Mouse (Mus musculus) bone marrow macrophage, adult 2 months (primary cell): ENCODE results near the gene Slc51a. TPM values are rescaled to one million over a fixed set of nuclear protein-coding genes. Genes with fewer than 3 reads are reported as not detected.

Experiments used
- H3K27ac ChIP-seq: 2 replicates; pipeline ENCODE4 v1.5.1; 2012; ENCODE audit warnings: low read depth, low read length; ENCODE audit not compliant: insufficient read depth
- H3K4me1 ChIP-seq: 2 replicates; pipeline ENCODE4 v1.6.1; 2012; ENCODE audit warnings: low read length; ENCODE audit not compliant: control insufficient read depth, insufficient read depth
- H3K4me3 ChIP-seq: 2 replicates; pipeline ENCODE4 v1.5.1; 2012; ENCODE audit warnings: mild to moderate bottlenecking, low read length, moderate library complexity; ENCODE audit not compliant: insufficient read depth
- CTCF ChIP-seq: IDR thresholded peaks from 2 replicates; pipeline ENCODE4 v1.5.1; 2012; ENCODE audit warnings: low read depth, mild to moderate bottlenecking, low read length, moderate library complexity
- POLR2A ChIP-seq: IDR thresholded peaks from 2 replicates; pipeline ENCODE4 v1.6.1; 2012; ENCODE audit warnings: mild to moderate bottlenecking, low read depth, low read length, borderline replicate concordance
- polyA plus RNA-seq: library from polyadenylated mRNA; stranded (reverse); fragments of >200 nt; gene quantifications from 2 replicates; pipeline ENCODE4 v1.2.4, GENCODE M21; 2012; ENCODE audit not compliant: missing spikeins, insufficient read depth, insufficient read length

Slc51a gene
- polyA plus RNA-seq: not detected in 2 replicates

- H3K4me1 ChIP-seq: no peaks in the 10 kb centered on the region
- no peak within 1 kb of the TSS for H3K4me3 ChIP-seq
- H3K27ac ChIP-seq: no peak within 1 kb of the TSS
- TF ChIP-seq CTCF: no peak
- no peak for TF ChIP-seq POLR2A
Measured at GRCm38 (mm10) chr16:32487234-32488111, at the start of gene Slc51a. Slc51a (minus strand) TSS chr16:32487879.

DNA sequence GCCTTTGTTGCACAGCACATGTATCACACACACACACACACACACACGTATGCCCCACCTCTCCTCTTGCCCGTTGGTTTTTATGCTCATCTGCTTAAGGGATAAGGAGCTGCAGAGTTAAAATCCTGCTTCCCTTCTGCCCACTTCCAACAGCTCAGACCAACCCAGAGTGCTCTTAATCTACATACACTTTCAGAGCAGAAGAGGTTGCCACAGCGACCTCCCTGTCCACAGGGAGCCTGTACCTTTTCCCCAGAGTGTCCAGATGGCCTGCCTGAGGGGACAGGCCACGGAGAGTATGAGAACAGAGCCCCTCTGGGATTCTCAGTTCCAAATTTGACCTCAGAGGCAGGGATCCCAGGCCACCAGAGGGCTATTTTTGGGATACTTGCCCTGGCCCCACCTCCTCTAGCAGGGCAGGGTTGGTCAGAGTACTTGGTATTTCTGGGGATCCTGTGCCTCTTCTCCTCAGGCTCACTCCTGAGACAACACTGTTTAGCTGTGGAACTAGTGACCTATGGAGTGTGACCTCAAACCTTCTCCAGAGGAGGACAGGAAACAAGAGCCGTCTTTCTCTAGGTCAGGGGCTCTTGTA is 47.6 kb upstream of the Slc51a start:
- TF ChIP-seq CTCF: no peak
- no peak for TF ChIP-seq POLR2A
- no peak overlapping the region for H3K27ac ChIP-seq
- peaks cover 10% of the 10 kb centered on the region for H3K4me1 ChIP-seq
- no peak overlapping the region for H3K4me3 ChIP-seq

- H3K27ac ChIP-seq: no peak overlapping the region
- no peak overlapping the region for H3K4me3 ChIP-seq
- H3K4me1 ChIP-seq: peaks cover 10% of the 10 kb centered on the region
- no peak for TF ChIP-seq POLR2A
- TF ChIP-seq CTCF: no peak
Measured at GRCm38 (mm10) chr16:32532878-32533826, 45.5 kb upstream of the Slc51a start.

DNA sequence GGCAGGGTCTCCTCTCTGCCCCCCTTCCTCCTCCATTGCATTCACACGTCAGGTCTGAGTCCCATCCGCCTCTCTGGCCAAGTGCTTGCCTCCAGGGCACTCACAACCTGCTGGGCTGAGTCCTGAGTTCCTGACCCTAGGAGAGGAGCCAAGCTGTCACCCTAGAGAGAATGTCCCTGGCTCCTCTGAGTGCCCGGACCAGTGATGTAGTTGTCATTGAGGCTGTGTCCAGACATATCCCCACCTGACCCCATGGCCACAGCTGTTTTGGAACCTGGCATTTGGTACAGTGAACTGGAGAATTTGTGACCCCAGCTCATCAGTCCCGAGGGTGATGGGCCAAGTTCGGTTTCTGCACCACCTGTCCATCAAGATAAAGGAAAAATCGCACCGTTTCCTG is 39.2 kb upstream of the Slc51a start:
- TF ChIP-seq POLR2A (no peak), CTCF (no peak)
- Histone ChIP-seq H3K4me1 (peaks cover under 1% of the 10 kb centered on the region), H3K4me3 (no peak overlapping the region), H3K27ac (no peak overlapping the region)

DNA sequence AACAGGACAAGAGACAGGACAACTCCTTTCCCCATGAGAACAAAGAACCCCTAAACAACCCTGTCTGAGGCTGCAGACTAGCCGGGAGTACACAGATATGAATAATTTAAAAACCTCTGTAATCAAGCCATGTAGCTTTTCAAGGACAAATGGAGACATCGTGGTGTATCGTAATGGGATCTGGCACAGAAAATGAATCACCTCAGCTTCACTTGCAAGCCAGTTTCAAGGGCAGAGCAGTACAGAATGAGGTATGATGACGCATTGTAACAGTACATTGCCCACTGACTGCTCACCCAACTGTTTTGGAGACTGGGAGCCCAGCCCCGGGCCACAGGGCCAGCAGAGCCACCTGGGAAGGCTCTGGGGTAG is 36.6 kb upstream of the Slc51a start:
- Histone ChIP-seq H3K4me3 (no peak overlapping the region), H3K4me1 (peaks cover 10% of the 10 kb centered on the region), H3K27ac (no peak overlapping the region)
- TF ChIP-seq POLR2A: no peak
- no peak for TF ChIP-seq CTCF

DNA sequence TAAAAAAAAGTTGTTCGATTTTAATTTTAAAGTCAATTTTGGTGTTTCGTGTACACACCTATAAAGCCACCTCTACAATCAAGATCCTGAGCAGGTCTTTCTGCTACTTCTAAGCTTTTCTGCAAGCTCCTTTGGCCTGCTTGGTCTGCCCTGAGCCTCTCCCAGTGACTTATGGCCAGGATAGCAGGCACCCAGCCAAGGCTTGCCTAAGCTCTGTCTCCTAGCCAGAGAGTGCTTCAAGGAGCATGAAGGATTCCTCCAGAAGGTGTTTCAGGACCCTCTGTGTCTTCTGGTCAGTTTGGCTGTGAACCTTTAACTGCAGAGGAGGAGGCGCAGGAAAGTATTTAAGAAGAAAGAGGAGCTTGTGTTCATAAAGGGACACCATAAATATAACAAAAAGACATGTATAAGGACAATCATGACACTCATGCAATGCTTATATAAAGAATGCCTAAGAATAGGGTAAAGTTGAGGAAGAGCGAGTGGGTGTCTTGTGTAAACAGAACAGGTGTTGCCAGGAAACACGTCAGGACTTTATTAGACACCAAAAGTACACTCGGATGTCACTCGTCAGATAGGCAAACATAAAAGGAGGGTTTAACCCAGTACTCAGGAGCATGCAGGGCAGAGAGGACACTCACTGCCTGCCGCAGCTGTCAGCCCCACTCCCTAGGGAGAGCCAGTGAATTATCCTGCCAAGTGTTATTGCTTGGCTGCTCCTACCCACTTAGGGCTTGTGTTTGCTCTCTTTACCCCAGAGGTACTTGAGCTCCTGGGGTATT is 36.0 kb upstream of the Slc51a start:
- H3K27ac ChIP-seq: no peak overlapping the region
- H3K4me1 ChIP-seq: peaks cover 10% of the 10 kb centered on the region
- TF ChIP-seq CTCF: no peak
- TF ChIP-seq POLR2A: no peak
- no peak overlapping the region for H3K4me3 ChIP-seq

- no peak for TF ChIP-seq CTCF
- no peak overlapping the region for H3K4me3 ChIP-seq
- no peak overlapping the region for H3K27ac ChIP-seq
- peaks cover 10% of the 10 kb centered on the region for H3K4me1 ChIP-seq
Measured at GRCm38 (mm10) chr16:32522578-32523194, 35.0 kb upstream of the Slc51a start.

GRCm38 (mm10) chr16:32520372-32520748 is 32.7 kb upstream of the Slc51a start:
- Histone ChIP-seq H3K27ac (no peak overlapping the region), H3K4me1 (peaks cover 10% of the 10 kb centered on the region), H3K4me3 (no peak overlapping the region)
- TF ChIP-seq CTCF: no peak
- TF ChIP-seq POLR2A: no peak
